Mouse (Mus musculus) midbrain, embryonic 16.5 days (tissue): ENCODE measurements around the gene Maff. TPM values are rescaled to one million over a fixed set of nuclear protein-coding genes. Genes with fewer than 3 reads are reported as not detected.

ENCODE experiments used
- ATAC-seq: fragments of 200-750 bp; cut with Nextera tagmentation; 2 replicates; pipeline ENCODE4 v1.8.0; 2017; ENCODE audit warnings: moderate TSS enrichment
- H3K27ac ChIP-seq: fragments of 300-500 bp; sonication (generic); 2 replicates; pipeline ENCODE4 v1.5.1; 2014; ENCODE audit warnings: mild to moderate bottlenecking, low read length, mixed read lengths
- H3K27me3 ChIP-seq: fragments of 300-500 bp; sonication (generic); 2 replicates; pipeline ENCODE4 v1.6.1; 2014; ENCODE audit warnings: low read depth, low read length, mixed read lengths; ENCODE audit not compliant: control insufficient read depth, insufficient read depth
- H3K36me3 ChIP-seq: fragments of 300-500 bp; sonication (generic); 2 replicates; pipeline ENCODE4 v1.6.1; 2014; ENCODE audit warnings: mild to moderate bottlenecking, low read length, moderate library complexity, mixed read lengths; ENCODE audit not compliant: control insufficient read depth, insufficient read depth
- H3K4me1 ChIP-seq: fragments of 300-500 bp; sonication (generic); 2 replicates; pipeline ENCODE4 v1.6.1; 2014; ENCODE audit warnings: mild to moderate bottlenecking, low read length, mixed read lengths; ENCODE audit not compliant: control insufficient read depth, insufficient read depth
- H3K4me2 ChIP-seq: fragments of 300-500 bp; sonication (generic); 2 replicates; pipeline ENCODE4 v1.6.1; 2014; ENCODE audit warnings: mild to moderate bottlenecking, low read length, mixed read lengths
- H3K4me3 ChIP-seq: fragments of 300-500 bp; sonication (generic); 2 replicates; pipeline ENCODE4 v1.5.1; 2014; ENCODE audit warnings: low read depth, mild to moderate bottlenecking, low read length, moderate library complexity, mixed read lengths
- H3K9ac ChIP-seq: fragments of 300-500 bp; sonication (generic); 2 replicates; pipeline ENCODE4 v1.6.1; 2014; ENCODE audit warnings: low read depth, low read length, mixed read lengths
- H3K9me3 ChIP-seq: fragments of 300-500 bp; sonication (generic); replicated peaks from 2 replicates; pipeline ENCODE4 v1.6.1; 2014; ENCODE audit warnings: mild to moderate bottlenecking, low read length, mixed read lengths; ENCODE audit not compliant: control insufficient read depth, poor library complexity, severe bottlenecking
- WGBS: fragments of 180-500 bp; shearing (Covaris S2); extraction: QIAGEN DNeasy Blood & Tissue Kit; methylation state at CpG from one replicate; pipeline ENCODE4 v1.1.7; 2014; 5-methylcytosine and 5-hydroxymethylcytosine counted together
- polyA plus RNA-seq: library from polyadenylated mRNA; unstranded; fragments of >200 nt; fragmentation: Nextera tagmentation; extraction: Ambion mirVana; gene quantifications from 2 replicates; pipeline ENCODE4 v1.2.1, GENCODE M21; 2015

Gene Maff
- polyA plus RNA-seq, 1 experiment from 2014 or later = 0.85 TPM

- H3K4me2 ChIP-seq = no peak overlapping the region
- H3K9ac ChIP-seq = no peak overlapping the region
- no peak overlapping the region for H3K4me3 ChIP-seq
- no peaks in the 10 kb centered on the region for H3K36me3 ChIP-seq
- H3K27me3 ChIP-seq = no peaks in the 10 kb centered on the region
- ATAC-seq = no peak
- no peaks in the 10 kb centered on the region for H3K9me3 ChIP-seq
- H3K4me1 ChIP-seq = no peaks in the 10 kb centered on the region
- 84% methylated on average over 6 of the region's 6 CpGs for WGBS
- H3K27ac ChIP-seq = no peak overlapping the region
Measured at GRCm38 (mm10) chr15:79342641-79343337, 3.6 kb upstream of the Maff start.

- Histone ChIP-seq H3K27me3 (peaks cover 7% of the 10 kb centered on the region; the same call in 1 of the 2 replicates), H3K4me1 (peaks cover 8% of the 10 kb centered on the region), H3K9me3 (no peaks in the 10 kb centered on the region), H3K36me3 (no peaks in the 10 kb centered on the region), H3K27ac (no peak overlapping the region), H3K4me2 (no peak overlapping the region), H3K9ac (no peak overlapping the region), H3K4me3 (no peak overlapping the region)
- 81% methylated on average over 4 of the region's 4 CpGs for WGBS
- ATAC-seq = no peak
Measured at GRCm38 (mm10) chr15:79344627-79345026, 1.8 kb upstream of the Maff start.

GRCm38 (mm10) chr15:79347165-79347844, 884 bp downstream of the Maff start:
- no peaks in the 10 kb centered on the region for H3K36me3 ChIP-seq
- peaks cover 7% of the 10 kb centered on the region; the same call in 1 of the 2 replicates for H3K27me3 ChIP-seq
- peak overlapping the region; percentile 96 for H3K4me2 ChIP-seq
- H3K27ac ChIP-seq = peak overlapping the region; percentile 78
- peak; percentile 90 for ATAC-seq
- peaks cover 8% of the 10 kb centered on the region for H3K4me1 ChIP-seq
- H3K9ac ChIP-seq = peak overlapping the region; percentile 82
- H3K9me3 ChIP-seq = no peaks in the 10 kb centered on the region
- peak overlapping the region; percentile 83 for H3K4me3 ChIP-seq
- under 1% methylated on average over 59 of the region's 61 CpGs for WGBS

DNA sequence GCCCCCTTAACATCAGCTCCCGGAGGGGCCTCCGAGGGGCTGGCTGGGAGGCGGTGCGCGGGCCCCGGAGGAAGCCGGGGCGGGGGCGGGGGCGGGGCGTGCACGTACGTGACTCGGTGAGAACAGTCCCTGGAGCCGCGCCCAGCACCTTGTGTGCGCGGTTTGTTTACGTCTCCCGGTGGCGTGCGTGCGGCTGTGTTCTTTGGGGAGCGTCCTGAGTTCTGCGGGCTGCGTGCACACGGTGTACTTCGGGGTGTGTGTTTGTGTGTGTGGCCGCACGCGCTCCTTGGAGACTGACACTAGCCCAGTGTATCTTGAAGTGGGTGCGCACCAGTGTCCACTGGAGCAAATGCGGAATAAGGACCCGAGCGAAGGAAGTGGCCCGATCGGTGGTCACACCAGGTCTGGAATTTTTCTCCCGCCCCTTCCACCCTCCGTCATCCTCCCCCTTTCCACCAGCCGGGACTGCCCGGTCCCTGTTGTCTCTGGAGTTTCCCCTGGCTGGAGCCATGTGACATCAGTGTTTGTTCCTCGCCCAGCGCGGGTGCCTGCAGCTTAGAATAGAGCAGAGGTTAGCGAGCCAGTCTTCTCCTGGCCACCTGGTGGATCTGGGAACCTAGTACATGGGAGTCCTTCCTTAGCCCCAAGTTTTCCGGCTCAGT, 1.6 kb downstream of the Maff start:
- under 1% methylated on average over 41 of the region's 46 CpGs for WGBS
- H3K4me2 ChIP-seq = peak overlapping the region; percentile 96
- ATAC-seq = peak; percentile 65

DNA sequence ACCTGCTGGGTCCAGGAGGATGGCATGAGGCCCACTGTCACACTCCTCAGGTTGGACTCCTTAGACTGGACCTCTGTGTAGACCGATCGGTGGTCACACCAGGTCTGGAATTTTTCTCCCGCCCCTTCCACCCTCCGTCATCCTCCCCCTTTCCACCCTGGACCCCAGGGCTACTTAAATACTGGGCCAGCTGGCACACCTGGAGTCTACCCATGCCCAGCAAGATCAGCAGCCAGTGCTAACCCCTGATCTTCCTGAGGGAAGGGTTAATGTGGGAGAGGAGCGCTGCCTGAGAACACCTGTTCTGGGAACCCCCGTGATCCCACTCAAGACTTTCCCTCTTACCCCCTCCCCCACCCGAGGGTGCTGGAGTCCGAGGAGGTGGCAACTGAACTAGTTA, 2.2 kb downstream of the Maff start:
- Histone ChIP-seq H3K9me3 (no peaks in the 10 kb centered on the region), H3K9ac (no peak overlapping the region; the same call in 1 of the 2 replicates), H3K27me3 (peaks cover 7% of the 10 kb centered on the region; the same call in 1 of the 2 replicates), H3K36me3 (no peaks in the 10 kb centered on the region), H3K4me1 (peaks cover 8% of the 10 kb centered on the region), H3K27ac (no peak overlapping the region), H3K4me2 (peak overlapping the region; percentile 96), H3K4me3 (peak overlapping the region; percentile 83; the same call in 1 of the 2 replicates)
- WGBS = 67% methylated on average over 8 of the region's 8 CpGs
- no peak for ATAC-seq

More for the DNA sequence above, 1.6 kb downstream of the Maff start:
- Histone ChIP-seq H3K4me3 (peak overlapping the region; percentile 83), H3K27ac (peak overlapping the region; percentile 78), H3K27me3 (peaks cover 7% of the 10 kb centered on the region; the same call in 1 of the 2 replicates), H3K36me3 (no peaks in the 10 kb centered on the region), H3K9me3 (no peaks in the 10 kb centered on the region), H3K4me1 (peaks cover 8% of the 10 kb centered on the region), H3K9ac (peak overlapping the region; percentile 82)

DNA sequence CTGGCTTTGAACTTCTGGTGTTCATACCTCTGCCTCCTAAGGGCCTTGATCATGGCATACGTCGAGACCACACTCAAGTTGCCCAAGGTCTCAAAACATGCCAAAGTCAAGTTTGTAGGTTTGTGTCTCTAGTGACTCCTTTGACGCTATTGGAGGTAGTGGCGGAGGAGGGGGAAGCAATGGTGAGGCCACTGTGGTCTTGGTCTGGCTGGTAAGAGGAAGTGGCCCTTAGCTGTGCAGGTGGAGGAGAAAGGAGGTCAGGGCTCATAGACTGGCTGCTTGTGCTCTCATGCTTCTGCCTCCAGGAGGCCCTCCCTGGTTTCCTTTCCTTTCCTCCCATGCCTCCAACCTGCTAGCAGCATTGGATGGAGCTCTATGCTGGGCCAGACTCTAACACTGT, 4.4 kb downstream of the Maff start:
- peaks cover 8% of the 10 kb centered on the region for H3K4me1 ChIP-seq
- ATAC-seq = no peak
- no peak overlapping the region for H3K27ac ChIP-seq
- peaks cover 9% of the 10 kb centered on the region for H3K27me3 ChIP-seq
- no peaks in the 10 kb centered on the region for H3K36me3 ChIP-seq
- no peak overlapping the region for H3K4me2 ChIP-seq
- H3K9me3 ChIP-seq = no peaks in the 10 kb centered on the region
- WGBS = 92% methylated on average over 4 of the region's 4 CpGs
- H3K4me3 ChIP-seq = no peak overlapping the region
- no peak overlapping the region for H3K9ac ChIP-seq

DNA sequence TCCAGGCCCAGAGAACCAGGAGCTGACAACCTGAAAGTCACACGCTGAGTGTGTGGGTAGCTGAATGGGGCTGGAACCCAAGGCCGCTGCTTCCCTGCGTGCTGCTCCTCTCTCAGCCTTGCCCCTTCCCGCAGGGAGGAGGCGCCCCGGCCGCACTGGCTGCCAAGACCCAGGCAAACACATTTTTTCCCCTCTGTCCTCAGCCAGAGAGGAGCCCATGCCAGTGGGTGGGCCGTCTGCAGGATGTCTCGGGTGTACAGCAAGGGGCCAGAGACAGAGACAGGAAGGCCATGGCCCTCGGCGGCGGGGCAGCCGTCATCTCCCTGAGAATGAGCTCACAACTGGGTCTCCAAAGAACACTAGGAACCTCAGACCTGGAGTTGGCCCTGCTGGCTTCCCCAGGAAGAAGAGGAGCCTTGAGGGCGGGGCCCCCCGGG, 4.9 kb downstream of the Maff start:
- WGBS = 38% methylated on average over 15 of the region's 15 CpGs
- H3K4me2 ChIP-seq = no peak overlapping the region
- peaks cover 8% of the 10 kb centered on the region for H3K4me1 ChIP-seq
- no peaks in the 10 kb centered on the region for H3K9me3 ChIP-seq
- H3K4me3 ChIP-seq = no peak overlapping the region
- no peak overlapping the region for H3K27ac ChIP-seq
- ATAC-seq = no peak
- no peak overlapping the region for H3K9ac ChIP-seq
- peaks cover 14% of the 10 kb centered on the region for H3K27me3 ChIP-seq
- no peaks in the 10 kb centered on the region for H3K36me3 ChIP-seq

- no peak overlapping the region for H3K27ac ChIP-seq
- H3K9me3 ChIP-seq = no peaks in the 10 kb centered on the region
- H3K4me2 ChIP-seq = no peak overlapping the region
- ATAC-seq = no peak
- H3K36me3 ChIP-seq = no peaks in the 10 kb centered on the region
- no peak overlapping the region for H3K9ac ChIP-seq
- H3K4me1 ChIP-seq = peaks cover 17% of the 10 kb centered on the region
- 87% methylated on average over 6 of the region's 6 CpGs for WGBS
- H3K4me3 ChIP-seq = no peak overlapping the region
- peaks cover 18% of the 10 kb centered on the region for H3K27me3 ChIP-seq
Measured at GRCm38 (mm10) chr15:79352479-79352878, 6.1 kb downstream of the Maff start.
